Mouse (Mus musculus) kidney, embryonic 15.5 days (tissue): Measurements from ENCODE around the gene 4930447C04Rik. TPM values are rescaled to one million over a fixed set of nuclear protein-coding genes. Genes with fewer than 3 reads are reported as not detected.

Experiments used
- ATAC-seq: fragments of 200-750 bp; cut with Nextera tagmentation; replicated peaks from 2 replicates; pipeline ENCODE4 v1.8.0; 2017; ENCODE audit warnings: moderate TSS enrichment; ENCODE audit not compliant: low FRiP score
- H3K27ac ChIP-seq: fragments of 300-500 bp; sonication (generic); 2 replicates; pipeline ENCODE4 v1.5.1; 2015; ENCODE audit warnings: mild to moderate bottlenecking, inconsistent platforms
- H3K27me3 ChIP-seq: fragments of 300-500 bp; sonication (generic); 2 replicates; pipeline ENCODE4 v1.6.1; 2015; ENCODE audit warnings: inconsistent platforms
- H3K36me3 ChIP-seq: fragments of 300-500 bp; sonication (generic); 2 replicates; pipeline ENCODE4 v1.6.1; 2015; ENCODE audit warnings: inconsistent platforms
- H3K4me1 ChIP-seq: fragments of 300-500 bp; sonication (generic); 2 replicates; pipeline ENCODE4 v1.6.1; 2015; ENCODE audit warnings: inconsistent platforms
- H3K4me2 ChIP-seq: fragments of 300-500 bp; sonication (generic); 2 replicates; pipeline ENCODE4 v1.6.1; 2015; ENCODE audit warnings: moderate library complexity, mild to moderate bottlenecking, inconsistent platforms
- H3K4me3 ChIP-seq: fragments of 300-500 bp; sonication (generic); replicated peaks from 2 replicates; pipeline ENCODE4 v1.5.1; 2015; ENCODE audit warnings: mild to moderate bottlenecking, inconsistent platforms
- H3K9ac ChIP-seq: fragments of 300-500 bp; sonication (generic); 2 replicates; pipeline ENCODE4 v1.6.1; 2015; ENCODE audit warnings: mild to moderate bottlenecking, inconsistent platforms
- H3K9me3 ChIP-seq: fragments of 300-500 bp; sonication (generic); replicated peaks from 2 replicates; pipeline ENCODE4 v1.6.1; 2016; ENCODE audit warnings: inconsistent platforms
- whole genome bisulfite sequencing: fragments of 180-500 bp; shearing (Covaris S2); methylation state at CpG from one replicate; pipeline ENCODE4 v1.1.7; 2015; ENCODE audit warnings: mixed read lengths; 5-methylcytosine and 5-hydroxymethylcytosine counted together
- polyA plus RNA-seq: library from polyadenylated mRNA; unstranded; fragments of >200 nt; fragmentation: Nextera tagmentation; extraction: Ambion mirVana; gene quantifications from 2 replicates; pipeline ENCODE4 v1.2.1, GENCODE M21; 2015

The 4930447C04Rik gene
- polyA plus RNA-seq, result 1.6 and 2.0 TPM in 2 replicates

- H3K4me3 ChIP-seq, result peak within 1 kb of the TSS; percentile 19
- ATAC-seq, result no peak
- WGBS, result under 1% methylated on average over 39 of the region's 39 CpGs
- no peak within 1 kb of the TSS for H3K9ac ChIP-seq
- H3K4me2 ChIP-seq, result peak within 1 kb of the TSS; percentile 45
- no peaks in the 10 kb centered on the region for H3K36me3 ChIP-seq
- no peak within 1 kb of the TSS for H3K27ac ChIP-seq
- peaks cover 16% of the 10 kb centered on the region for H3K4me1 ChIP-seq
- peaks cover 98% of the 10 kb centered on the region for H3K27me3 ChIP-seq
- H3K9me3 ChIP-seq, result no peaks in the 10 kb centered on the region
Observed at GRCm38 (mm10) chr12:72940071-72940821, at the start of gene 4930447C04Rik. TSS of gene 4930447C04Rik (minus strand) at chr12:72940774.

- WGBS, result 75% methylated on average over 8 of the region's 8 CpGs
- Histone ChIP-seq H3K27me3 (no peaks in the 10 kb centered on the region; the same call in 1 of the 2 replicates), H3K4me1 (no peaks in the 10 kb centered on the region), H3K9me3 (no peaks in the 10 kb centered on the region), H3K4me2 (no peak overlapping the region), H3K9ac (no peak overlapping the region), H3K36me3 (no peaks in the 10 kb centered on the region), H3K27ac (no peak overlapping the region), H3K4me3 (no peak overlapping the region)
- ATAC-seq, result no peak
Observed at GRCm38 (mm10) chr12:72983071-72983857, 42.7 kb upstream of the 4930447C04Rik start.

DNA sequence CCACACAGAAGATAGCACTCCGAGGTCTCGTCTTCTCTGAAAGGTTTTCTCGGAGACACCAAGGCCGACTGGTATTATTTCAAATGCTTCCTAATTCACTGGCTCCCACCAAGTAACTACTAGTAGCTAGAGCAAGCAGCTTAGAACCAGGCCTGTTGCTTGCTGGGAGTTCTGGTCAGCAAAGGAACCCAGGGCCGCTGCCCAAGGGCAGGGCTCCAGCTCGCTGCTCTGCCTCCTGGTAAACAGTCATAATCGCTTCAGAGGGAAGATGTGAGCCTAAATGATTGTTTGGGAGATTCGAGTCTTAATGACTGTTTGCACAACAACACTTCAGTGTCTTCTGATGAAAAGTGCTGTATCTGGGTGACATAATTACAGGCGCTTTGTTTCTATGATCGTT lies 42.0 kb upstream of the 4930447C04Rik start:
- Histone ChIP-seq H3K4me3 (no peak overlapping the region), H3K27me3 (no peaks in the 10 kb centered on the region; the same call in 1 of the 2 replicates), H3K36me3 (no peaks in the 10 kb centered on the region), H3K4me2 (no peak overlapping the region), H3K9ac (no peak overlapping the region), H3K27ac (no peak overlapping the region), H3K4me1 (no peaks in the 10 kb centered on the region), H3K9me3 (no peaks in the 10 kb centered on the region)
- no peak for ATAC-seq
- WGBS, result 76% methylated on average over 10 of the region's 10 CpGs

DNA sequence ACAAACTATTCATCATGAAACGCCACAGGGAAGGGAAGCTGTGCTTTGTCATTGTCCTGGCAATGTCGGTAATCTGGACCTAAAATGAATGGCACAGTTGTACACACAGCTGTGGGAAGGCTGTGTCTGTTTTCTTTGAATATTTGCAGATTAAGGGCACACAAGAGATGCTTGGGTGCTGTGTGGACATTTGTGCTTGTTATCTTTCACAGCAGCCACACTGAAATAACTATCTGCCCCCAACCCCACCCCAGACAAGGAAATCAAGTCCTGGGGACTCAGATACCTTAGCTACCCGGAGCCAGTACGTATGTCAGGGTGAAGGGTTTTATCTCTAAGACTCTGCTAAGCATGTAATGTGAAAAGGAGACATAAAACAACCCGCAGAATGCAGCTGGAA lies 38.7 kb upstream of the 4930447C04Rik start:
- Histone ChIP-seq H3K36me3 (no peaks in the 10 kb centered on the region), H3K4me1 (peaks cover 9% of the 10 kb centered on the region), H3K4me2 (no peak overlapping the region), H3K9ac (no peak overlapping the region), H3K4me3 (no peak overlapping the region), H3K27me3 (peaks cover 11% of the 10 kb centered on the region), H3K27ac (no peak overlapping the region), H3K9me3 (no peaks in the 10 kb centered on the region)
- ATAC-seq, result no peak
- 73% methylated on average over 5 of the region's 5 CpGs for WGBS

GRCm38 (mm10) chr12:72977851-72978250 lies 37.3 kb upstream of the 4930447C04Rik start:
- Histone ChIP-seq H3K4me1 (peaks cover 9% of the 10 kb centered on the region), H3K4me2 (no peak overlapping the region), H3K36me3 (no peaks in the 10 kb centered on the region), H3K9ac (no peak overlapping the region), H3K27me3 (peaks cover 13% of the 10 kb centered on the region), H3K27ac (no peak overlapping the region), H3K9me3 (no peaks in the 10 kb centered on the region), H3K4me3 (no peak overlapping the region)
- no peak for ATAC-seq
- 75% methylated on average over 3 of the region's 3 CpGs for WGBS

DNA sequence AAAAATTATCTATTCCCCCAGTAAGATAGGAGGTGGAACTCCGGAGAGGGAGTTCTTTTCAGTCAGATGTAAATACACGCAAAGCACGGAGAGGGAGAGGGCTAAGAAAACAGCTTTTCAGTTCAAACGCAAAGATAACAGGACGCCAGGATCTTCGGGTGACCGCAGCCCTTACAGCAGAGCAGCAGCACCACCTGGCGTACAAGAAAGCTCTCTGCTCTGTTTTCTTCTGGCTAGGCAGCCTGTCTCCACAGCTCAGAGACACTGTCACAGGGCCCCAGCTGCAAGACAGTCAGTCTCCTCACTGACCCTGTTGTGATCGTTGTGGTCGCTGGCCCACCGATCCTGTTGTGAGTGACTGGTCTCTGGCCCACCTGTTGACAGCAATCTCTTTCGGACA lies 36.1 kb upstream of the 4930447C04Rik start:
- H3K27me3 ChIP-seq, result peaks cover 21% of the 10 kb centered on the region
- H3K4me3 ChIP-seq, result peak overlapping the region; percentile 31
- H3K9me3 ChIP-seq, result no peaks in the 10 kb centered on the region
- H3K9ac ChIP-seq, result no peak overlapping the region
- H3K36me3 ChIP-seq, result no peaks in the 10 kb centered on the region
- WGBS, result 2% methylated on average over 12 of the region's 12 CpGs
- no peak overlapping the region for H3K27ac ChIP-seq
- peaks cover 9% of the 10 kb centered on the region for H3K4me1 ChIP-seq
- ATAC-seq, result peak; percentile 86
- H3K4me2 ChIP-seq, result peak overlapping the region; percentile 55

DNA sequence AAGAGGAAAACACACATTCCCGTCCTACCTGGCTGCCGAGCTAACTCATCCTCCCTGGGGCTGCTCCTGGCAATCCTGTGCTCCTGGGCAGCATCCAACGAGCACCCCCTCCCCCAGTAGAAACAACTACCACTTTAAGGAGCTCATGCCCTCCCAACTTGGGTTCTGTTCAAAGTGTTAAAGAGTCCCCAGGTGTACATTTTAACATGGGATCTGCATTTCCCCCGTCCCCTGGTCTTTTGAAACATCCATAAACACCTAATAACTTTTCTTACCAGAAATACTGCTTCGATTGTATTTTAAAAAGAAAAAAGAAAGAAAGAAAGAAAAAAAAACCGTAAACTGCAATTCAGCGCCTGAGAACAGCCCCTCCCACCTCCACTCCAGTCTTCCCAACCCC lies 35.6 kb upstream of the 4930447C04Rik start:
- H3K9me3 ChIP-seq, result no peaks in the 10 kb centered on the region
- no peak for ATAC-seq
- H3K4me3 ChIP-seq, result peak overlapping the region; percentile 31
- 6% methylated on average over 7 of the region's 7 CpGs for WGBS
- H3K4me2 ChIP-seq, result peak overlapping the region; percentile 55
- H3K4me1 ChIP-seq, result peaks cover 9% of the 10 kb centered on the region
- peaks cover 25% of the 10 kb centered on the region for H3K27me3 ChIP-seq
- no peak overlapping the region for H3K9ac ChIP-seq
- no peaks in the 10 kb centered on the region for H3K36me3 ChIP-seq
- no peak overlapping the region for H3K27ac ChIP-seq

DNA sequence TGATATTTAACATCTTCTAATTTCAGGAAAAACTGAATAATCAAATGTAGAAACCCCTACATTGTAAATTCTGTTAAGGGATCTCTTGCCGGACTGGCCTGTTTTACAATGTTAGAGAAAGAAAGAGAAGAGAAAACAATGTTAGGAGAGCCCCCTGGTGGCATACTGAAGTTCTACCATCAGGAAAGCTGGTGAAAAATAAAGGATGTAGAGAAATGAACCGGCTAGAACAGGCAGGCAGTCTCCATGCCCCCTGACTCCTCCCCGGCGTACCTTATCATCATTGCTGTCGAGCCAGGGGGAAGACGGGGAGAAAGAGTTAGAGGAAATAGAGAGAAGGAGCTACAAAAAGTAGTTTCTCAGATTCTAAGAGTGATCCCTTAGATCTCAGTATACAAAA lies 32.6 kb upstream of the 4930447C04Rik start:
- Histone ChIP-seq H3K9me3 (no peaks in the 10 kb centered on the region), H3K27ac (no peak overlapping the region), H3K36me3 (no peaks in the 10 kb centered on the region), H3K27me3 (peaks cover 32% of the 10 kb centered on the region), H3K4me2 (no peak overlapping the region), H3K4me3 (no peak overlapping the region), H3K9ac (no peak overlapping the region), H3K4me1 (peaks cover 9% of the 10 kb centered on the region)
- no peak for ATAC-seq
- WGBS, result 0% methylated on average over 6 of the region's 6 CpGs

- Histone ChIP-seq H3K27me3 (peaks cover 30% of the 10 kb centered on the region), H3K36me3 (no peaks in the 10 kb centered on the region), H3K4me1 (no peaks in the 10 kb centered on the region), H3K4me3 (no peak overlapping the region), H3K27ac (no peak overlapping the region), H3K9ac (no peak overlapping the region), H3K9me3 (no peaks in the 10 kb centered on the region), H3K4me2 (no peak overlapping the region)
- ATAC-seq, result no peak
- 68% methylated on average over 14 of the region's 14 CpGs for WGBS
Observed at GRCm38 (mm10) chr12:72970620-72971019, 30.0 kb upstream of the 4930447C04Rik start.

- H3K4me1 ChIP-seq, result no peaks in the 10 kb centered on the region
- 86% methylated on average over 7 of the region's 7 CpGs for WGBS
- no peak overlapping the region for H3K9ac ChIP-seq
- no peak overlapping the region for H3K4me3 ChIP-seq
- no peaks in the 10 kb centered on the region for H3K9me3 ChIP-seq
- H3K27me3 ChIP-seq, result peaks cover 22% of the 10 kb centered on the region
- ATAC-seq, result no peak
- no peak overlapping the region for H3K27ac ChIP-seq
- no peak overlapping the region for H3K4me2 ChIP-seq
- H3K36me3 ChIP-seq, result no peaks in the 10 kb centered on the region
Observed at GRCm38 (mm10) chr12:72967541-72967940, 27.0 kb upstream of the 4930447C04Rik start.

- 64% methylated on average over 6 of the region's 6 CpGs for WGBS
Observed at GRCm38 (mm10) chr12:72962761-72963160, 22.2 kb upstream of the 4930447C04Rik start.

GRCm38 (mm10) chr12:72958446-72958845 lies 17.9 kb upstream of the 4930447C04Rik start:
- Histone ChIP-seq H3K36me3 (no peaks in the 10 kb centered on the region), H3K9me3 (no peaks in the 10 kb centered on the region), H3K27ac (no peak overlapping the region), H3K27me3 (peaks cover 18% of the 10 kb centered on the region; the same call in 1 of the 2 replicates), H3K4me2 (no peak overlapping the region), H3K4me1 (no peaks in the 10 kb centered on the region), H3K4me3 (no peak overlapping the region), H3K9ac (no peak overlapping the region)
- no peak for ATAC-seq
- 87% methylated on average over 3 of the region's 3 CpGs for WGBS

More at GRCm38 (mm10) chr12:72962761-72963160, 22.2 kb upstream of the 4930447C04Rik start:
- Histone ChIP-seq H3K9ac (no peak overlapping the region), H3K9me3 (no peaks in the 10 kb centered on the region), H3K4me1 (no peaks in the 10 kb centered on the region), H3K4me2 (no peak overlapping the region), H3K27me3 (peaks cover 10% of the 10 kb centered on the region; the same call in 1 of the 2 replicates), H3K36me3 (no peaks in the 10 kb centered on the region), H3K4me3 (no peak overlapping the region), H3K27ac (no peak overlapping the region)
- ATAC-seq, result no peak
